Mouse (Mus musculus) embryonic facial prominence, embryonic 12.5 days (tissue): ENCODE measurements around the gene 6430550D23Rik. TPM values are rescaled to one million over a fixed set of nuclear protein-coding genes. Genes with fewer than 3 reads are reported as not detected.
"Not testable (repeated sequence)": the region's sequence is repeated elsewhere in the genome, so short reads cannot be mapped to it uniquely, and the experiment has no call there.

Experiments
- ATAC-seq: fragments of 200-750 bp; cut with Nextera tagmentation; 2 replicates; pipeline ENCODE4 v1.8.0; 2017; ENCODE audit not compliant: insufficient number of reproducible peaks, insufficient read depth, low FRiP score, low TSS enrichment
- H3K27ac ChIP-seq: fragments of 300-500 bp; sonication (generic); 2 replicates; pipeline ENCODE4 v1.5.1; 2016; ENCODE audit warnings: mild to moderate bottlenecking
- H3K27me3 ChIP-seq: fragments of 300-500 bp; sonication (generic); 2 replicates; pipeline ENCODE4 v1.6.1; 2016; ENCODE audit warnings: mild to moderate bottlenecking, moderate library complexity
- H3K36me3 ChIP-seq: fragments of 300-500 bp; sonication (generic); 2 replicates; pipeline ENCODE4 v1.6.1; 2016; ENCODE audit warnings: mild to moderate bottlenecking
- H3K4me1 ChIP-seq: fragments of 300-500 bp; sonication (generic); 2 replicates; pipeline ENCODE4 v1.6.1; 2016
- H3K4me2 ChIP-seq: fragments of 300-500 bp; sonication (generic); replicated peaks from 2 replicates; pipeline ENCODE4 v1.6.1; 2016; ENCODE audit warnings: mild to moderate bottlenecking, moderate library complexity
- H3K4me3 ChIP-seq: fragments of 300-500 bp; sonication (generic); 2 replicates; pipeline ENCODE4 v1.5.1; 2016; ENCODE audit warnings: mild to moderate bottlenecking
- H3K9ac ChIP-seq: fragments of 300-500 bp; sonication (generic); 2 replicates; pipeline ENCODE4 v1.6.1; 2016; ENCODE audit warnings: mild to moderate bottlenecking, moderate library complexity
- H3K9me3 ChIP-seq: fragments of 300-500 bp; sonication (generic); 2 replicates; pipeline ENCODE4 v1.6.1; 2016; ENCODE audit warnings: mild to moderate bottlenecking, moderate library complexity
- WGBS: fragments of 180-500 bp; shearing (Covaris S2); methylation state at CpG from one replicate; pipeline ENCODE4 v1.1.7; 2016; 5-methylcytosine and 5-hydroxymethylcytosine counted together
- polyA plus RNA-seq: library from polyadenylated mRNA; unstranded; fragments of >200 nt; fragmentation: Nextera tagmentation; extraction: Ambion mirVana; gene quantifications from 2 replicates; pipeline ENCODE4 v1.2.1, GENCODE M21; 2016

The 6430550D23Rik gene
- polyA plus RNA-seq, 1 experiment from 2014 or later = 2.3 TPM

- WGBS = under 1% methylated on average over 38 of the region's 38 CpGs
- peak; percentile 90 for ATAC-seq
- H3K36me3 ChIP-seq = no peaks in the 10 kb centered on the region
Measured at GRCm38 (mm10) chr2:155929531-155930442, 78.0 kb downstream of the 6430550D23Rik start, which contains the start of gene Uqcc1. TSS of gene Uqcc1 (minus strand) at chr2:155930310.

GRCm38 (mm10) chr2:155928711-155929345 lies 78.9 kb downstream of the 6430550D23Rik start:
- WGBS = 64% methylated on average over 7 of the region's 7 CpGs
- Histone ChIP-seq H3K4me2 (peak overlapping the region; percentile 69), H3K36me3 (0 out of 2 replicates have a peak, but pooled peaks cover 6% of the 10 kb centered on the region), H3K27ac (no peak overlapping the region), H3K9ac (peak overlapping the region; percentile 67), H3K4me3 (peak overlapping the region; percentile 73), H3K4me1 (peaks cover 15% of the 10 kb centered on the region), H3K9me3 (no peaks in the 10 kb centered on the region), H3K27me3 (no peaks in the 10 kb centered on the region)
- ATAC-seq = no peak

More at GRCm38 (mm10) chr2:155929531-155930442, 78.0 kb downstream of the 6430550D23Rik start, which contains the start of gene Uqcc1:
- Histone ChIP-seq H3K27me3 (no peaks in the 10 kb centered on the region), H3K4me1 (peaks cover 15% of the 10 kb centered on the region), H3K4me2 (peak within 1 kb of the TSS; percentile 69), H3K4me3 (peak within 1 kb of the TSS; percentile 73), H3K9me3 (no peaks in the 10 kb centered on the region), H3K27ac (peak within 1 kb of the TSS; percentile 90), H3K9ac (peak within 1 kb of the TSS; percentile 67)

- H3K27me3 ChIP-seq, H3K9ac ChIP-seq, H3K4me1 ChIP-seq, H3K9me3 ChIP-seq, ATAC-seq, H3K4me3 ChIP-seq, H3K27ac ChIP-seq, H3K4me2 ChIP-seq, H3K36me3 ChIP-seq: not testable (repeated sequence)
- 98% methylated on average over 6 of the region's 6 CpGs for WGBS
Measured at GRCm38 (mm10) chr2:155925213-155925612, 82.6 kb downstream of the 6430550D23Rik start.

Other genes with a start within 250 kb of the 6430550D23Rik start
- 0.61 and 1.1 TPM in 2 replicates for gene Mmp24, start 232.6 kb downstream of the 6430550D23Rik start, polyA plus RNA-seq
- 12.9 and 13.4 TPM in 2 replicates for gene BC029722, start 188.6 kb downstream of the 6430550D23Rik start, polyA plus RNA-seq
- 185 and 188 TPM in 2 replicates for gene Eif6, start 181.1 kb downstream of the 6430550D23Rik start, polyA plus RNA-seq
- gene Fam83c, start 173.1 kb downstream of the 6430550D23Rik start, polyA plus RNA-seq = 0.36 and 0.38 TPM in 2 replicates
- gene Uqcc1, start 77.7 kb downstream of the 6430550D23Rik start, polyA plus RNA-seq = 61.3 and 71.5 TPM in 2 replicates
- 0.28 TPM in 1 of 2 replicates, not detected in the other for gene Gm15557, start 67.2 kb downstream of the 6430550D23Rik start, polyA plus RNA-seq
- gene Gdf5, start 62.6 kb downstream of the 6430550D23Rik start, polyA plus RNA-seq = 5.6 and 10.5 TPM in 2 replicates
- gene Cep250, start 51.5 kb downstream of the 6430550D23Rik start, polyA plus RNA-seq = 33.3 and 35.2 TPM in 2 replicates
- 199 and 220 TPM in 2 replicates for gene Ergic3, start 68 bp upstream of the 6430550D23Rik start, polyA plus RNA-seq
- gene Fer1l4, start 45.0 kb upstream of the 6430550D23Rik start, polyA plus RNA-seq = 0.05 and 0.08 TPM in 2 replicates
- gene Spag4, start 57.2 kb upstream of the 6430550D23Rik start, polyA plus RNA-seq = 6.0 and 6.9 TPM in 2 replicates
- 64.9 and 68.6 TPM in 2 replicates for gene Cpne1, start 104.0 kb upstream of the 6430550D23Rik start, polyA plus RNA-seq
- 38.7 and 43.0 TPM in 2 replicates for gene Rbm12, start 104.0 kb upstream of the 6430550D23Rik start, polyA plus RNA-seq
- gene Gm28036, start 119.1 kb upstream of the 6430550D23Rik start, polyA plus RNA-seq = 16.8 and 17.6 TPM in 2 replicates
- 428 and 448 TPM in 2 replicates for gene Romo1, start 136.1 kb upstream of the 6430550D23Rik start, polyA plus RNA-seq
- gene Nfs1, start 136.2 kb upstream of the 6430550D23Rik start, polyA plus RNA-seq = 30.7 and 34.2 TPM in 2 replicates
- 761 and 773 TPM in 2 replicates for gene Rbm39, start 172.3 kb upstream of the 6430550D23Rik start, polyA plus RNA-seq
- 82.0 and 85.6 TPM in 2 replicates for gene Phf20, start 188.5 kb upstream of the 6430550D23Rik start, polyA plus RNA-seq